Mouse (Mus musculus) limb, embryonic 11.5 days (tissue): ENCODE measurements around the gene Cep70. TPM values are rescaled to one million over a fixed set of nuclear protein-coding genes. Genes with fewer than 3 reads are reported as not detected.

ENCODE experiments used
- ATAC-seq: fragments of 200-750 bp; cut with Nextera tagmentation; 2 replicates; pipeline ENCODE4 v1.8.0; 2017; ENCODE audit warnings: low read depth; ENCODE audit not compliant: insufficient number of reproducible peaks, low FRiP score, low TSS enrichment
- DNase-seq: peaks from one replicate; pipeline ENCODE4 v3.0.0-alpha.2; 2015; ENCODE audit warnings: low spot score
- H3K27ac ChIP-seq: fragments of 300-500 bp; sonication (generic); replicated peaks from 2 replicates; pipeline ENCODE4 v1.5.1; 2014; ENCODE audit warnings: low read depth, mild to moderate bottlenecking, low read length
- H3K27me3 ChIP-seq: fragments of 300-500 bp; sonication (generic); 2 replicates; pipeline ENCODE4 v1.6.1; 2014; ENCODE audit warnings: mild to moderate bottlenecking, low read length, mixed read lengths; ENCODE audit not compliant: control insufficient read depth, insufficient read depth
- H3K36me3 ChIP-seq: fragments of 300-500 bp; sonication (generic); 2 replicates; pipeline ENCODE4 v1.6.1; 2014; ENCODE audit warnings: mild to moderate bottlenecking, low read length, moderate library complexity, mixed read lengths; ENCODE audit not compliant: control insufficient read depth, insufficient read depth
- H3K4me1 ChIP-seq: fragments of 300-500 bp; sonication (generic); 2 replicates; pipeline ENCODE4 v1.6.1; 2014; ENCODE audit warnings: low read length, mixed read lengths; ENCODE audit not compliant: control insufficient read depth, insufficient read depth
- H3K4me2 ChIP-seq: fragments of 300-500 bp; sonication (generic); 2 replicates; pipeline ENCODE4 v1.6.1; 2014; ENCODE audit warnings: low read depth, mild to moderate bottlenecking, moderate library complexity; ENCODE audit not compliant: severe bottlenecking
- H3K4me3 ChIP-seq: fragments of 300-500 bp; sonication (generic); 2 replicates; pipeline ENCODE4 v1.5.1; 2014; ENCODE audit warnings: low read depth, low read length
- H3K9ac ChIP-seq: fragments of 300-500 bp; sonication (generic); 2 replicates; pipeline ENCODE4 v1.6.1; 2014; ENCODE audit warnings: mild to moderate bottlenecking, low read length
- H3K9me3 ChIP-seq: fragments of 300-500 bp; sonication (generic); 2 replicates; pipeline ENCODE4 v1.6.1; 2016; ENCODE audit warnings: low read length; ENCODE audit not compliant: control insufficient read depth
- WGBS: fragments of 180-500 bp; shearing (Covaris S2); extraction: QIAGEN DNeasy Blood & Tissue Kit; methylation state at CpG from one replicate; pipeline ENCODE4 v1.1.7; 2014; 5-methylcytosine and 5-hydroxymethylcytosine counted together
- polyA plus RNA-seq: library from polyadenylated mRNA; unstranded; fragments of >200 nt; fragmentation: Nextera tagmentation; extraction: Ambion mirVana; gene quantifications from 2 replicates; pipeline ENCODE4 v1.2.1, GENCODE M21; 2014

Cep70 gene
- polyA plus RNA-seq, 1 experiment from 2014 or later, result 46.5 TPM

DNA sequence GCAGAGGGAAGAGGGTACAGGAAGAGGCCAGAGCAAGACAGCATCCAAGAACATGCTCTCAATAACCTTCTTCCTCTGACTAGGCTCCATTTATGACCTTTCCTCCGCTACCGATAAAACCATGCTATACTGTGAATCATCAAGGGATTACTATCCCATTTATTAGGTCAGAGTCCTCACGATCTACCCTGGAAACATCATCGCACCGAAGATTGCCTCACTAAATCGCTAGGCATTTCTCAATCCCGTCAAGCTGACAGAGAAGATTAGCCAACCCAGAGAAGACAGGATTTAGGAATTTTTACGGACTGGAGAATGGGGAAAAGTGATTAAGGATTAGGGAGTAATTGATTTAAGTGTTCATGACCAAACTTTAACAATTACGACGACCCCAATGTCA is 4.9 kb upstream of the Cep70 start:
- Histone ChIP-seq H3K4me1 (no peaks in the 10 kb centered on the region), H3K4me2 (no peak overlapping the region), H3K36me3 (no peaks in the 10 kb centered on the region), H3K9ac (no peak overlapping the region), H3K27ac (no peak overlapping the region), H3K27me3 (no peaks in the 10 kb centered on the region), H3K9me3 (no peaks in the 10 kb centered on the region), H3K4me3 (no peak overlapping the region)
- 78% methylated on average over 10 of the region's 10 CpGs for WGBS
- DNase-seq (no peak), ATAC-seq (no peak)

DNA sequence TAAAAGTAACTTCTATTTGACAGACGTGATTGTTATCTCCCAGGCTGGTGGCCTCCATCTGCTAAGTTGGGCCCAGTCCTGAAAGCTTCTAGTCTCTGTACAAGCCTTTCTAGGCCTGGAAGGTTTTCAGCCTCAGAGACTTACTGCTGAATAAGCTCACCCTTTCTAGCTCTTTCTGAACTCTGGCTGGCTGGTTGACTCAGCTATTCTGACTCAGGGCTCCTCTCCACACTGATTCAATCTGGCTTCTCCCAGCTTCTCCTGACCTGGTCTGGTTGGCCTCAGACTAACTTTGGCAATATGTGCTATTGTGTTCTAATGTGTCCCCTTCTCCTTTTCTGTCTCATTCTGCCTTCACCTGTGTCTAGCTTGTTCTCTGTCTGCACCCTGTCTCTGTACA is 3.9 kb upstream of the Cep70 start:
- Histone ChIP-seq H3K4me2 (no peak overlapping the region), H3K4me1 (no peaks in the 10 kb centered on the region), H3K27me3 (no peaks in the 10 kb centered on the region), H3K4me3 (no peak overlapping the region), H3K9me3 (no peaks in the 10 kb centered on the region), H3K27ac (no peak overlapping the region), H3K36me3 (no peaks in the 10 kb centered on the region), H3K9ac (no peak overlapping the region)
- ATAC-seq, result no peak
- no peak for DNase-seq
- WGBS, result 80% methylated on average over 1 of the region's 1 CpGs

- H3K4me3 ChIP-seq, result no peak overlapping the region
- H3K27ac ChIP-seq, result no peak overlapping the region
- H3K36me3 ChIP-seq, result no peaks in the 10 kb centered on the region
- H3K27me3 ChIP-seq, result no peaks in the 10 kb centered on the region
- no peak for ATAC-seq
- H3K4me2 ChIP-seq, result no peak overlapping the region
- no peak for DNase-seq
- H3K4me1 ChIP-seq, result no peaks in the 10 kb centered on the region
- H3K9me3 ChIP-seq, result no peaks in the 10 kb centered on the region
- WGBS, result 85% methylated on average over 5 of the region's 5 CpGs
- no peak overlapping the region for H3K9ac ChIP-seq
Observed at GRCm38 (mm10) chr9:99240571-99240970, 2.6 kb upstream of the Cep70 start.

DNA sequence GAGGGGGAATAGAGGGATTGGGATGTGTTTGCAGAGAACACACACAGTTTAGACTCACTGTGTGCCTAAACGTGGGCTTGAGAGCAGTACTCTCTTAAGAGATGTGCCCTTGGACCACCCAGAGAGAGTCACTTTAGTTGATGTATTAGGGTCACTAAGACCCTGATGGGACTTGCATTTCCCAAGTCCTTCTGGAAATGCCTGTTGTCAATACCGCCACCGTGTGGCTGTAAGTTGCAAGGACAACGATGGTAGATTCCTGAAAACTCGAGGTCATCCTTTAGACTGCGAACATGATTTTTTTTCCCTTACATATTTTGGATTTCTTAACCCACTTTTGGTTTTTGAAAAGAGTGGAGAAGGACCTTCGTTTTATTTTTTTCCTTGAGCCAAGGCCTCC is 1.1 kb upstream of the Cep70 start:
- WGBS, result 2% methylated on average over 7 of the region's 7 CpGs
- Histone ChIP-seq H3K4me1 (no peaks in the 10 kb centered on the region), H3K4me2 (no peak overlapping the region), H3K9ac (no peak overlapping the region), H3K27ac (no peak overlapping the region), H3K4me3 (no peak overlapping the region), H3K27me3 (no peaks in the 10 kb centered on the region), H3K9me3 (no peaks in the 10 kb centered on the region), H3K36me3 (no peaks in the 10 kb centered on the region)
- ATAC-seq (no peak), DNase-seq (peak; percentile 72)

- Histone ChIP-seq H3K9ac (peak overlapping the region; percentile 35; the same call in 1 of the 2 replicates), H3K4me1 (no peaks in the 10 kb centered on the region), H3K27ac (no peak overlapping the region), H3K4me3 (peak overlapping the region; percentile 85), H3K4me2 (peak overlapping the region; percentile 56), H3K27me3 (no peaks in the 10 kb centered on the region), H3K36me3 (no peaks in the 10 kb centered on the region), H3K9me3 (no peaks in the 10 kb centered on the region)
- peak; percentile 76 for ATAC-seq
- no peak for DNase-seq
- whole genome bisulfite sequencing, result 6% methylated on average over 17 of the region's 17 CpGs
Observed at GRCm38 (mm10) chr9:99242533-99243189, 506 bp upstream of the Cep70 start.

GRCm38 (mm10) chr9:99243895-99244293 is 727 bp downstream of the Cep70 start:
- WGBS, result 3% methylated on average over 10 of the region's 10 CpGs
- peak overlapping the region; percentile 56 for H3K4me2 ChIP-seq
- no peaks in the 10 kb centered on the region for H3K4me1 ChIP-seq
- no peaks in the 10 kb centered on the region for H3K9me3 ChIP-seq
- H3K9ac ChIP-seq, result peak overlapping the region; percentile 79
- no peaks in the 10 kb centered on the region for H3K36me3 ChIP-seq
- no peak overlapping the region for H3K27ac ChIP-seq
- DNase-seq (no peak), ATAC-seq (0 out of 2 replicates have a peak, but pooled peaks have one; percentile 1)
- peak overlapping the region; percentile 85 for H3K4me3 ChIP-seq
- no peaks in the 10 kb centered on the region for H3K27me3 ChIP-seq

- Histone ChIP-seq H3K36me3 (no peaks in the 10 kb centered on the region; the same call in 1 of the 2 replicates), H3K9me3 (no peaks in the 10 kb centered on the region), H3K4me2 (no peak overlapping the region), H3K27ac (no peak overlapping the region), H3K27me3 (no peaks in the 10 kb centered on the region), H3K9ac (no peak overlapping the region), H3K4me3 (no peak overlapping the region), H3K4me1 (no peaks in the 10 kb centered on the region)
- DNase-seq (no peak), ATAC-seq (no peak)
- 56% methylated on average over 8 of the region's 8 CpGs for WGBS
Observed at GRCm38 (mm10) chr9:99248304-99248703, 5.1 kb downstream of the Cep70 start.

- Histone ChIP-seq H3K9me3 (no peaks in the 10 kb centered on the region), H3K36me3 (no peaks in the 10 kb centered on the region; the same call in 1 of the 2 replicates), H3K27me3 (no peaks in the 10 kb centered on the region), H3K4me2 (no peak overlapping the region), H3K4me3 (no peak overlapping the region), H3K27ac (no peak overlapping the region), H3K4me1 (no peaks in the 10 kb centered on the region), H3K9ac (no peak overlapping the region)
- 95% methylated on average over 4 of the region's 4 CpGs for WGBS
- ATAC-seq (no peak), DNase-seq (no peak)
Observed at GRCm38 (mm10) chr9:99248906-99249305, 5.7 kb downstream of the Cep70 start.

- H3K4me1 ChIP-seq, result no peaks in the 10 kb centered on the region
- H3K9me3 ChIP-seq, result no peaks in the 10 kb centered on the region
- no peak overlapping the region for H3K9ac ChIP-seq
- no peak overlapping the region for H3K27ac ChIP-seq
- WGBS, result 85% methylated on average over 10 of the region's 10 CpGs
- no peaks in the 10 kb centered on the region; the same call in 1 of the 2 replicates for H3K36me3 ChIP-seq
- no peak overlapping the region for H3K4me3 ChIP-seq
- H3K27me3 ChIP-seq, result no peaks in the 10 kb centered on the region
- ATAC-seq (no peak), DNase-seq (no peak)
- H3K4me2 ChIP-seq, result no peak overlapping the region
Observed at GRCm38 (mm10) chr9:99253861-99254260, 10.7 kb downstream of the Cep70 start.
